Mouse (Mus musculus) heart, embryonic 13.5 days (tissue): ENCODE results near the gene Zbtb14. TPM values are rescaled to one million over a fixed set of nuclear protein-coding genes. Genes with fewer than 3 reads are reported as not detected.

Experiments used
- ATAC-seq: fragments of 200-750 bp; cut with Nextera tagmentation; 2 replicates; pipeline ENCODE4 v1.8.0; 2017; ENCODE audit warnings: moderate TSS enrichment; ENCODE audit not compliant: insufficient number of reproducible peaks, low FRiP score, low TSS enrichment; ENCODE audit errors: extremely low read depth
- H3K27ac ChIP-seq: fragments of 300-500 bp; sonication (generic); replicated peaks from 2 replicates; pipeline ENCODE4 v1.5.1; 2015; ENCODE audit warnings: moderate library complexity, mild to moderate bottlenecking, inconsistent platforms
- H3K27me3 ChIP-seq: fragments of 300-500 bp; sonication (generic); replicated peaks from 2 replicates; pipeline ENCODE4 v1.6.1; 2015; ENCODE audit warnings: mild to moderate bottlenecking, inconsistent platforms
- H3K36me3 ChIP-seq: fragments of 300-500 bp; sonication (generic); 2 replicates; pipeline ENCODE4 v1.6.1; 2015; ENCODE audit warnings: mild to moderate bottlenecking, inconsistent platforms
- H3K4me1 ChIP-seq: fragments of 300-500 bp; sonication (generic); 2 replicates; pipeline ENCODE4 v1.6.1; 2015; ENCODE audit warnings: inconsistent platforms
- H3K4me2 ChIP-seq: fragments of 300-500 bp; sonication (generic); 2 replicates; pipeline ENCODE4 v1.6.1; 2015; ENCODE audit warnings: inconsistent platforms, mild to moderate bottlenecking, moderate library complexity
- H3K4me3 ChIP-seq: fragments of 300-500 bp; sonication (generic); 2 replicates; pipeline ENCODE4 v1.5.1; 2015; ENCODE audit warnings: moderate library complexity, mild to moderate bottlenecking, inconsistent platforms
- H3K9ac ChIP-seq: fragments of 300-500 bp; sonication (generic); 2 replicates; pipeline ENCODE4 v1.6.1; 2015; ENCODE audit warnings: inconsistent platforms, mild to moderate bottlenecking, moderate library complexity
- H3K9me3 ChIP-seq: fragments of 300-500 bp; sonication (generic); 2 replicates; pipeline ENCODE4 v1.6.1; 2016; ENCODE audit warnings: inconsistent platforms
- WGBS: fragments of 180-500 bp; shearing (Covaris S2); methylation state at CpG from one replicate; pipeline ENCODE4 v1.1.7; 2015; ENCODE audit warnings: mixed read lengths; 5-methylcytosine and 5-hydroxymethylcytosine counted together
- polyA plus RNA-seq: library from polyadenylated mRNA; unstranded; fragments of >200 nt; fragmentation: Nextera tagmentation; extraction: Ambion mirVana; gene quantifications from 2 replicates; pipeline ENCODE4 v1.2.1, GENCODE M21; 2015

Zbtb14 gene
- polyA plus RNA-seq: 13.3 and 15.4 TPM in 2 replicates

DNA sequence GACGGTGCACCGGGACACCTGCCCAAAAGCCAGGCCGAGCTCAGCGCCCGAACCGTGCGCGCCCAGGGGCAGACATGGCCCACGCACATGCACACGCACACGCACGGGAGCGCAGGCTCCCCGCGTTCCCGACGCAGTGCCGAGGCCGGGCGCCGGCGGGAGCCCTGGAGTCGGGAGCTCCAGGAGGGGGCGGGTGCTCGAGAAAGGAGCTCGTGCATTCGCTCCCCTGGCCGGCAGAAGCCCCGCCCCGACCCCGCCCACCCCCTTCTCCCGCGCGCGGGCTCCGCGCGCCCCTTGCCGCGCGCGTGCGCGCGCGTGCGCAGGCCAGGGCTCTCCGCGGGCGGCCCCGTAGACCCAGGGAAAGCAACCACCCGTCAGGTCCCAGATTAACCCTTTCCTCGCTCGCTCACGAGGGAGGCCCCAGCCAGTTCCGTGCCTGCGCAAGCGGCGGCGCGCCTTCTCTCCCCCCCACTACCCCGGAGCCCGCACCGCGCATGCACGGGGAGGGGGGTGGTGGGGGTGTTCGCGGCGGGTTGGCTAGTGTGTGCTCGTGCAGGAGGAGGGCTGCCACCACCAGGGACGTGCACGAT, at the start of gene Zbtb14:
Gene Zbtb14, plus strand, starts transcription at position 540 of the 590 bp plus-strand sequence.
- Histone ChIP-seq H3K4me1 (peaks cover 19% of the 10 kb centered on the region), H3K27ac (peak within 1 kb of the TSS; percentile 99), H3K9ac (peak within 1 kb of the TSS; percentile 96), H3K27me3 (no peaks in the 10 kb centered on the region), H3K9me3 (no peaks in the 10 kb centered on the region), H3K36me3 (peaks cover 17% of the 10 kb centered on the region), H3K4me3 (peak within 1 kb of the TSS; percentile 90), H3K4me2 (peak within 1 kb of the TSS; percentile 95)
- ATAC-seq: peak; percentile 84
- 0% methylated on average over 48 of the region's 72 CpGs for WGBS

DNA sequence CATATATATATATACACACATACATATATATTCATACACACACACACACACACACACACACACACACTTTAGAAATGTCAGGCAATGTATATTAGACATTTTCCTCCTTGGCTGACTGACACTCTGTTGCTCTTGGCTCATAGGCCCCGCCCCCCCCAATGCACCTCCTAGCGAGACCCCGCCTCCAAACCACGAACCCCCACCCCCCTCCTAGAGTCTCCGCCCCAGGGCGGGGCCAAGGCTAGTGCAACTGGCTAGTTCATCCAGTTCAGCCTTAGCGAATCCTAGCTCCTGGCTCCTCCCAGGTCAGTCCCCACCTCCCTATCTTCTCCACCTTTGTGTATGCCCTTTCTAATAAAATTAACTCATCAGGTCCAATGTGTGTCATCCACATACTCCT, 36.8 kb upstream of the Zbtb14 start:
- Histone ChIP-seq H3K27me3 (no peaks in the 10 kb centered on the region; the same call in 1 of the 2 replicates), H3K9ac (no peak overlapping the region), H3K4me2 (no peak overlapping the region), H3K9me3 (no peaks in the 10 kb centered on the region), H3K4me3 (no peak overlapping the region), H3K4me1 (no peaks in the 10 kb centered on the region), H3K36me3 (no peaks in the 10 kb centered on the region), H3K27ac (no peak overlapping the region)
- ATAC-seq: no peak
- 81% methylated on average over 7 of the region's 7 CpGs for WGBS

DNA sequence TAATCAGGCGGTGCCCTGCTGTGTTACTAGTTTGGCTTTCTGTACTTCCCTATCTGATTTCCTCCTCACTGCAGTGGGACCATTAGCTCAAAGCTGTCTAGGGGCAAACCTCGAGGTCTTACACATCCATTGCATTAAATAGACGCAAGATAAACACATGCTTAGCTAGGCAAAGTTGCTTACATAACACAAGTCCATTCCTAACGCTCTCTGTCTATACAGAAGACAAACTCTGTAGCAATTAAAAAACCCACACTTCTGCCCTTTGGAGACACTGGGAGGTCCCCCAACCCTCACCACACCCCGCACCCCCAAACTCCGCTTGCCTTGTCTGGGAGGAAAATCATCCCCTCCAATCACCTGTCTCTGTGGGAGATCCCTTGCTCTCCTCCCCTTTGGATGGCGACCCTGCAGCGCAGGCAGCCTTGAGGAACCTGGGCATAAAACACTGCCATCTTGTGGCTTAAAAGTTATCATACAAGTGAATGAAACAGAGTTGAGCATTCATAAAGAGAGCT, 33.8 kb upstream of the Zbtb14 start:
- Histone ChIP-seq H3K27me3 (no peaks in the 10 kb centered on the region; the same call in 1 of the 2 replicates), H3K4me3 (no peak overlapping the region), H3K9me3 (no peaks in the 10 kb centered on the region), H3K36me3 (no peaks in the 10 kb centered on the region), H3K9ac (no peak overlapping the region), H3K4me2 (no peak overlapping the region; the same call in 1 of the 2 replicates), H3K4me1 (no peaks in the 10 kb centered on the region), H3K27ac (no peak overlapping the region)
- no peak for ATAC-seq
- WGBS: 23% methylated on average over 8 of the region's 8 CpGs

DNA sequence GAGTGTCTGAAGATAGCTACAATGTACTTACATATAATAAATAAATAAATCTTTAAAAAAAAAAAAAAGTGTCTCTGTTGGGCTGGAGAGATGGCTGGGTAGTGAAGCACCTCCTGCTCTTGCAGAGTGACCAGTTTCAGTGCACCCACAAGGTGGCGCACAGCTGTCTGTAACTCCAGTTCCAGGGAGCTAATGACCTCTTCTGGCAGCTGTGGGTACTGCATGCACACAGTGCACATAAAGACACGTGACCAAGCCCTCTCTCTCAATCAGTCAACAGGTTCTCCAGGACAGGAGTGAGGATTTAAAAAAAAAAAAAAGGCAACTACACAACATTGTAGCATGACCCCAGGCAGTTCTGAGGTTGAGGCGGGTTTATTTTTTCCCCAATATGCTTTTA, 17.8 kb upstream of the Zbtb14 start:
- no peak overlapping the region for H3K27ac ChIP-seq

DNA sequence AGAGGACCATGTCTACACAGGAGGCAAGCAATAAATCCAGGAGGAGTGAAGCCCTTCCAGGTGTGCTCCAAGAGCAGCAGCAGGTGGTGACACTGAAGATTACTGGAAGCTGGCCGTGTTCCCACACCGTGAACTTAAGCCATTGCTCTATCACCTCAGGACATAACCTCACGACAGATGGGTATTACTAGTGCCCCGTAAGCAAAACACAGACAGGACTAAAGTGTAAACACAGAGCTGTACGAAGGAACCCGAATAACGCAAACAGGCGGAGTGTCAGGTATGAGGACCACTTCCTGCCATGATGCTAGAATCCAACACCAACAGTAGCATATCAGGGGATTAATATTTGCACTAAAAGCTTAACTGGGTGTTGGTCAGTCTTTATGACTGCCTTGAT, 2.0 kb upstream of the Zbtb14 start:
- Histone ChIP-seq H3K9me3 (no peaks in the 10 kb centered on the region), H3K36me3 (0 out of 2 replicates have a peak, but pooled peaks cover under 1% of the 10 kb centered on the region), H3K9ac (no peak overlapping the region), H3K4me1 (peaks cover 19% of the 10 kb centered on the region), H3K4me3 (no peak overlapping the region), H3K27me3 (no peaks in the 10 kb centered on the region), H3K4me2 (no peak overlapping the region), H3K27ac (no peak overlapping the region)
- no peak for ATAC-seq
- 85% methylated on average over 8 of the region's 8 CpGs for WGBS

More for the DNA sequence above, 17.8 kb upstream of the Zbtb14 start:
- H3K27me3 ChIP-seq: no peaks in the 10 kb centered on the region
- WGBS: 74% methylated on average over 3 of the region's 3 CpGs
- H3K4me2 ChIP-seq: no peak overlapping the region
- H3K9ac ChIP-seq: no peak overlapping the region
- peaks cover 4% of the 10 kb centered on the region for H3K9me3 ChIP-seq
- no peak overlapping the region for H3K4me3 ChIP-seq
- no peak for ATAC-seq
- H3K4me1 ChIP-seq: no peaks in the 10 kb centered on the region
- no peaks in the 10 kb centered on the region for H3K36me3 ChIP-seq

DNA sequence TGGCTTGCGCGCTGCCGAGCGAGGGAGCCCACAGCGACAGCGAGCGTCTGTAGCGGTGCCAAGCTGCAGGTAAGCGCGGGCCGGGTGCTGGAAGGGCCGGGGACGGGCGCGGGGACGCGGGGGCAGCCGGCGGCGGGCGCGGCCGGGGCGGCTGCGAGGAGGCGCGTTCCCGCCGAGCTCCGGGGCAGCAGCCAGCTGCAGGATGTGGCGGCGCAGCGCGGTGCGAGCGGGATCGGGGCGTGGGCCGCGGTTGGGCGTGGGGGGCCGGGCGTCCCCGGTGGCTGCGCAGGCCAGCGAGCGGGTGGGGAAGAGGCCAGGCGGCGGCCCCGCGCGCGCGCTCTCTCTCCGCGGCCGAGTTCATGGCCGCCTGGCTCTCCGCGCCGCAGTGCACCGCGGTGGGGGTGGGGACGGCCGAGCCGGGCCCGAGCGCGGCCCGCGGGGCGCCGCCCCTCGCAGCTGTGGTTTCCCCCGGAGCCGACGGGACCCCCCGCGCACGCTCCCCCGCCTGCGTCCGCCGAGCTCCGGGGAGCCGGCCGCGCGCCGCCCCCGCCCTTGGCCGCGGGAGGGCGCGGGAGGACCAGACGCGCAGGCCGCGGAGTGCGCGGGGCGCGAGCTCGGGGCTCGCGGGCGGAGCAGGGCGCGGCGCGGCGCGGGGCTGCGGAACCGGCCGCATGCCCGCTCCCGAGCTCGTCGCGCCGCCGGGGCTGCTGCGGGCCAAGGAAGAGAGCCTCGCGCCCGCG, 521 bp downstream of the Zbtb14 start:
- Histone ChIP-seq H3K27me3 (no peaks in the 10 kb centered on the region), H3K9ac (peak overlapping the region; percentile 96), H3K4me1 (peaks cover 19% of the 10 kb centered on the region), H3K9me3 (no peaks in the 10 kb centered on the region), H3K4me2 (peak overlapping the region; percentile 95), H3K36me3 (peaks cover 24% of the 10 kb centered on the region), H3K27ac (peak overlapping the region; percentile 99), H3K4me3 (peak overlapping the region; percentile 90)
- peak; percentile 61 for ATAC-seq
- WGBS: under 1% methylated on average over 102 of the region's 128 CpGs

DNA sequence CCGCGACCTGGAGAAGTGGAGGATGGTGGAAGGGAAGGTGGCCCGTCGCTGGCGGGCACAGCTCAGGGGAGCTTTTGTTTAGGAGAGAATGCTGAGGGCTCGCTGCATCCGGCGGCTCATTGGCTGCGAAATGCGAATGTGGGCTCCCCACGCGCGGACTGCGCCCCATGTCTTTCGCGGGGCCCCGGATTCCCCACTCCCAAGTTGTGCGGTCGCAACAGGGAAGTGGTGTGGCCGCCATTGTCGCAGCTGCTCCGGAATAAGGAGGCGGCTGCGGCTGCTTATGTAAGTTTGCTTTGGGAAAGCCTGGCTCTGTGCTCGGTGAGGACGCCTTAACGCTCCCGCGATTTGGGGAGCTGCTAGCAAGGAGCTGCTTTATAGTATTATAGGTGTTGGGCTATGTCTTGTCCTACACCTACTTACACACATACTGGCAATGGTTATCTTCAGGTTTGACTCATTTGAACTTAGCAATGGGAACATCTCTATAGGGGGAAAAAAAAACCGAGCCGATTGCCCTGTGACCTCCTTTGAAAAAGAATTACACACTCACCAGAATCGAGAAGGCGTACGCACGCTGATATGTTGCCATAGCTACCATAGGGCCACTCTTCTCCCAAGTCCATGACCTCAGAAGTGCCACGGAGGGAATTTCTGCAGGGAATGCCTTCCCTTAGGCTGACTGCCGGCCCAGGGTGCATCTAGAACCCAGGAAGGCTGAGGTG, 1.3 kb downstream of the Zbtb14 start:
- Histone ChIP-seq H3K4me1 (peaks cover 19% of the 10 kb centered on the region), H3K4me3 (peak overlapping the region; percentile 90), H3K4me2 (peak overlapping the region; percentile 95), H3K9me3 (no peaks in the 10 kb centered on the region), H3K36me3 (peaks cover 25% of the 10 kb centered on the region), H3K27me3 (no peaks in the 10 kb centered on the region), H3K27ac (peak overlapping the region; percentile 99), H3K9ac (peak overlapping the region; percentile 96)
- WGBS: under 1% methylated on average over 37 of the region's 37 CpGs
- ATAC-seq: no peak

DNA sequence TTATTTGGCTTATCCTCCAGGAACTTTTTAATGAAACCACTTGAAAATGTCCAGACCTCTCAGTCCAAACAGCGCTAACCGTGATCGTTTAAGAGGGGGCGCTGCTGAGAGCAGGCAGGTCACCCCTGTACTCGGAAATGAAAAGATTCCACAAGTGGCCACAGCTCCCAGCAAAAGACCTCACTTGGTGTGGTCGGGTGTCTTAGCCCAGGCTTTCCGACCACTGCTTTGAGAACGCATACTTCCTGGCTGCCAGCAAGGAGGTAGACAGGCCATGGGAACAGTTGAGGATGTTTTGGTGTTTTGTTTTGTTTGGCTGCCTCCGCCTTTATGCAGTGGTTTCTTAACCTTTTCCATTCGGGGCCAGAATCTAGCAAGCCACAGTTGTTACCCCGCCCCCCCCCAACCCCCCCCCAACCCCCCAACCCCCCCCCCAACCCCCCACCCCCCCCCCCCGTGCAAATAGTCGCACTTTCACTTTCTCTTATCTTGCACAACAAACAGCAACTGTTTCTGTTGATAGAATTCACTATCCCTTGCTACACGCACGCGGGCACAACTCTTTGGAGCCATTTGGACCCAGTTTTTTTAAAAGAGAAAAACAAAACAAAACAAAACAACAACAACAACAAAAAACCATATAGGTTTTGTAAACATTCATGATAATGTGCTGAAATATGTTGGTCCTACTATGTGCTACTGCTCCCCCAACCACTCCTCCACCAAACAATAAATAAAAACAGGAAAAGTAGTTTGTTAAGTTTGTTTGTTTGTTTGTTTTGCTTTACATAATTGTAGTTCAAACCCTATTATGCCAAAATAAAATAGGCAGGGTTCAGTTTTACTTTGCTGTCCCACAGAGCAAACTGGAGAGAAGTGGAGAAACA, 13.5 kb downstream of the Zbtb14 start:
- 25% methylated on average over 16 of the region's 16 CpGs for WGBS
- Histone ChIP-seq H3K27ac (peak overlapping the region; percentile 21; the same call in 1 of the 2 replicates), H3K4me3 (peak overlapping the region; percentile 33), H3K27me3 (no peaks in the 10 kb centered on the region), H3K9me3 (no peaks in the 10 kb centered on the region), H3K4me1 (peaks cover 12% of the 10 kb centered on the region), H3K4me2 (peak overlapping the region; percentile 61), H3K36me3 (0 out of 2 replicates have a peak, but pooled peaks cover under 1% of the 10 kb centered on the region), H3K9ac (peak overlapping the region; percentile 61)
- ATAC-seq: no peak

DNA sequence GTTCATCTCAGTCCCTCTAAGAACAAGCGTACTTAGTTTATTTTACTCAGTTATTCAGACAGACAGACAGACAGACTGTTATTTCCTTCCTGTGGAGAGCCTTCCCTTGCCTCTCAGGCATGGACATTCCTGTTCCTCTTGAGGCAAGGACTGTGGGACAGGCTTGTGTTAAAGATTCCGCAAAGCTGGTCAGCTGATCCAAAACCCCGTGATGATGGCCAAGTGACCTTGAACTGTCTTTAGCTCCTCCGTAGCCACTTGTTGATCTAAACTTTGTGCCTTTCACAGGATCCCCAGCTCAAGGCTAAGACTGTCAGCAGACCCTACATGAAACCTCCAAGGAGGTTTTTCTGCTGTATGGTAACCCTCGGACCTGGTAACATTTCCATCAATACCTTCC, 14.3 kb downstream of the Zbtb14 start:
- Histone ChIP-seq H3K27me3 (no peaks in the 10 kb centered on the region), H3K4me2 (peak overlapping the region; percentile 13; the same call in 1 of the 2 replicates), H3K9me3 (no peaks in the 10 kb centered on the region), H3K27ac (0 out of 2 replicates have a peak overlapping the region, but pooled peaks have one; percentile 12), H3K4me1 (peaks cover 12% of the 10 kb centered on the region), H3K4me3 (no peak overlapping the region), H3K9ac (no peak overlapping the region), H3K36me3 (no peaks in the 10 kb centered on the region)
- WGBS: 37% methylated on average over 5 of the region's 5 CpGs
- no peak for ATAC-seq

DNA sequence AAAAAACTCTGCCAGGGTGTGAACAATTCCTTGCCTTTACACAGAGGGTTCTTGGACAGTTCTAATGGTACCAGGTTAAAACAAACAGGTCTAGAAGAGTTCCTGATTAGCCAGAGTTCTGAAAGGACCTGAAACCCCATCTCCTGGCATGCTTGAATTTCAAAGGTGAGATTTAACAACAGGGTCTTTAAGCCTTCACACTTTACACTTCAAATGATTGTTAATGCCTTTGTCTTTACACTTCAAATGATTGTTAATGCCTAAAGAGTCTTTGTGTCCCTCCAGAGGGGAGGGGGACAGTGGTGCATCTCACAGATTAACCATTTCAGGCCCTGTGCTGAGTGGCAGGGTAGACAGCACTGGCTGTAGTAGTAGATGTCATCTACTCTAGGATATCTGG, 15.2 kb downstream of the Zbtb14 start:
- no peak for ATAC-seq
- Histone ChIP-seq H3K27me3 (no peaks in the 10 kb centered on the region), H3K27ac (no peak overlapping the region), H3K4me3 (no peak overlapping the region), H3K4me1 (peaks cover 12% of the 10 kb centered on the region), H3K9ac (no peak overlapping the region), H3K4me2 (no peak overlapping the region), H3K36me3 (no peaks in the 10 kb centered on the region), H3K9me3 (no peaks in the 10 kb centered on the region)
